Mouse (Mus musculus): ENCODE data around the gene Tead1.

DNA sequence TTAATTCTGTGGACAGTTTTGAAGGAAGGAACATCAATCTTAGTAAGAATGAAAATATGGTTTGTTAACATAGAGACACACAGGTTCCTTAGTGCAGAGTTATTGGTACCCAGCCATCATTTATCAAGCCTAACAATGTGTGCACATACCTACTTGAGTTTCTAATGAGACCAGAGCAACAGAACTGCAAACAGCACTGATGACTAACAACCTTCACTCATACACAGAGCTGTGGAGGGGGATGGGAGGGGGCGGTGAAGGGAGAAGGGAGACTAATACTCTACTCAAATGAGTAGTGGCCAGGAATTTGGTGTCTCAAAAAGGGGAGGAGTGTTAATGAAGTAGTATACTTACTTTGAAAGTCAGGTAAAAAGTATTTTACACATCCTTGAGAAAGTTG is 263.9 kb downstream of the Tead1 start:
- TF ChIP-seq POLR2A (IDR thresholded peaks at IDR 0.05; ENCODE audit: insufficient read depth, low read length) (no peak), CTCF (IDR thresholded peaks at IDR 0.05; ENCODE audit: low read depth, low read length) (no peak), EP300 (IDR thresholded peaks at IDR 0.05; ENCODE audit: insufficient read depth, low read depth, low read length) (no peak)
